Mouse (Mus musculus): ENCODE results near the gene Rnf212b. TPM values are rescaled to one million over a fixed set of nuclear protein-coding genes. Genes with fewer than 3 reads are reported as not detected.
"Not testable (repeated sequence)": the region's sequence is repeated elsewhere in the genome, so short reads cannot be mapped to it uniquely, and the experiment has no call there.

Gene Rnf212b
- not detected in 2 replicates for polyA plus RNA-seq (2015; fragmentation: Nextera tagmentation; extraction: Ambion mirVana)

- Histone ChIP-seq H3K9me3 (replicated peaks; ENCODE audit: control insufficient read depth, low read length) (no peaks in the 10 kb centered on the region), H3K36me3 (ENCODE audit: control insufficient read depth, insufficient read depth) (no peaks in the 10 kb centered on the region), H3K4me3 (ENCODE audit: low read length) (no peak within 1 kb of the TSS), H3K27me3 (ENCODE audit: control insufficient read depth, insufficient read depth, low read length) (no peaks in the 10 kb centered on the region), H3K9ac (ENCODE audit: low read length) (no peak within 1 kb of the TSS), H3K4me1 (ENCODE audit: control insufficient read depth, insufficient read depth, low read length) (peaks cover 3% of the 10 kb centered on the region), H3K27ac (ENCODE audit: low read length) (no peak within 1 kb of the TSS), H3K4me2 (ENCODE audit: low read depth, low read length) (no peak within 1 kb of the TSS)
- 81% methylated on average over 29 of the region's 29 CpGs for WGBS
- ATAC-seq (replicated peaks; ENCODE audit: extremely low read depth, insufficient read depth, low FRiP score), result no peak
Measured at GRCm38 (mm10) chr14:54813991-54814390, at the start of gene Rnf212b. TSS of gene Rnf212b (plus strand) at chr14:54814141.

- not testable (repeated sequence) for ATAC-seq (replicated peaks; ENCODE audit: extremely low read depth, insufficient read depth, low FRiP score); H3K36me3 ChIP-seq (ENCODE audit: control insufficient read depth, insufficient read depth); H3K4me1 ChIP-seq (ENCODE audit: control insufficient read depth, insufficient read depth, low read length); H3K4me2 ChIP-seq (ENCODE audit: low read depth, low read length); H3K27ac ChIP-seq (ENCODE audit: low read length); H3K27me3 ChIP-seq (ENCODE audit: control insufficient read depth, insufficient read depth, low read length); H3K9ac ChIP-seq (ENCODE audit: low read length); H3K4me3 ChIP-seq (ENCODE audit: low read length); H3K9me3 ChIP-seq (replicated peaks; ENCODE audit: control insufficient read depth, low read length)
- 88% methylated on average over 7 of the region's 7 CpGs for WGBS
Measured at GRCm38 (mm10) chr14:54766937-54767336, 47.0 kb upstream of the Rnf212b start.

DNA sequence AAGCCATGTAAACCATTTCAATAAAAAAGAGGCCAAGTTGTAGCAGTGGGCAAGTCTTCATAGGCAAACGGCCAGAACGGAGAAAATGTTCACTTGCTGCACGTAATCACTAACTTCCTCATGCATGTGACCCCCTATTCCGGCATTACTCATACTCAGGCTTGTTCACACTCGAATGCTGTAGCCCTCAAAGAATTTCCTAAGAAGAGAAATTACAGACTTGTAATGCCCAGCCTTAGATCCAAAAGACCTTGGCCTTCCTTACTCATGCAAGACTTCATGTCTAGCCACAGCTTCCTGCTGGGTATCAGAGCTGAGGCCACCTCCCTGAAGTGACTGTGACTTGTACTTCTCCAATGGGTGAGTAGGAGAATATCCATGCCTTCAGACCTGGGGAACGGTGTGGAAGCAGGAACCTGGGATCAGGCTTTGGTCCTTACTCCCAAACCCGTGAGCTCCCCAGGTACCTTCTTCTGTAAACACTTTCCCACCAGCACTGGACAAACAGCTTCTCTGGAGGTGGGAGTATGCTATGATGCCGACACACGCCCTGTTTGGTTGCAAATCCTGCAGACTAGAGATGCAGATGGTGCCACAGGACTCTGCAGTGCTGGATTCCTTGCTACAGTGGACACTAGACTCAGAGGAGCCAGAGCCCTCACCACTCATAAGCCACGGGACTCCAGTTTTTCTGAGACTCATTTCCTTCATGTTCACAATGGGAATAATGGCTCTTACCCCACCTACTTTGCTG lies 45.5 kb upstream of the Rnf212b start:
- ATAC-seq (replicated peaks; ENCODE audit: extremely low read depth, insufficient read depth, low FRiP score), result no peak
- H3K9ac ChIP-seq (ENCODE audit: low read length), result no peak overlapping the region
- H3K27me3 ChIP-seq (ENCODE audit: control insufficient read depth, insufficient read depth, low read length), result no peaks in the 10 kb centered on the region

GRCm38 (mm10) chr14:54769068-54769425 lies 44.9 kb upstream of the Rnf212b start:
- Histone ChIP-seq H3K4me2 (ENCODE audit: low read depth, low read length) (no peak overlapping the region), H3K4me1 (ENCODE audit: control insufficient read depth, insufficient read depth, low read length) (peaks cover 7% of the 10 kb centered on the region), H3K4me3 (ENCODE audit: low read length) (no peak overlapping the region), H3K27me3 (ENCODE audit: control insufficient read depth, insufficient read depth, low read length) (no peaks in the 10 kb centered on the region), H3K9me3 (replicated peaks; ENCODE audit: control insufficient read depth, low read length) (no peaks in the 10 kb centered on the region), H3K27ac (ENCODE audit: low read length) (no peak overlapping the region), H3K36me3 (ENCODE audit: control insufficient read depth, insufficient read depth) (no peaks in the 10 kb centered on the region), H3K9ac (ENCODE audit: low read length) (no peak overlapping the region)
- ATAC-seq (replicated peaks; ENCODE audit: extremely low read depth, insufficient read depth, low FRiP score), result no peak
- 89% methylated on average over 5 of the region's 5 CpGs for WGBS

More for the DNA sequence above, 45.5 kb upstream of the Rnf212b start:
- H3K36me3 ChIP-seq (ENCODE audit: control insufficient read depth, insufficient read depth), result no peaks in the 10 kb centered on the region
- H3K9me3 ChIP-seq (replicated peaks; ENCODE audit: control insufficient read depth, low read length), result no peaks in the 10 kb centered on the region
- H3K4me2 ChIP-seq (ENCODE audit: low read depth, low read length), result no peak overlapping the region
- WGBS, result 77% methylated on average over 10 of the region's 10 CpGs
- H3K4me3 ChIP-seq (ENCODE audit: low read length), result no peak overlapping the region
- H3K4me1 ChIP-seq (ENCODE audit: control insufficient read depth, insufficient read depth, low read length), result peaks cover 7% of the 10 kb centered on the region
- no peak overlapping the region for H3K27ac ChIP-seq (ENCODE audit: low read length)

DNA sequence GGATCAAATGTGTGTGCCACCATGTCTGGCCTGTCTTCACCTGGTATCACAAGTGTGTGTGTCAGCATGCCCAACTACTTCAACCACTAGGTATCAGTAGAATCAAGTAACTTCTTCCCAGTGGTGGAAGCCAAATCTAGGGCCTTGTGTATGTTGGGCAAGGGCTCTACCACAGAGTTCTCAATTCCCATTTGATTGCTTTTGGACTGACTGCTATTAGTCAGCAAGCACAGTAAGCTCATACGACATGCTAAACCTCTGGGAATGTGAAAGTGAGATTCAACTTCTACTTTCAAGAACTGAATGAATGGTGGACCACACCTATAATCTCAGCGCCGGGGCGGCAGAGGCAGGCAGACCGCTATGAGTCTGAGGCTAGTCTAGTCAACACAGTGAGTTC lies 43.6 kb upstream of the Rnf212b start:
- Histone ChIP-seq H3K36me3 (ENCODE audit: control insufficient read depth, insufficient read depth) (no peaks in the 10 kb centered on the region), H3K4me1 (ENCODE audit: control insufficient read depth, insufficient read depth, low read length) (peaks cover 7% of the 10 kb centered on the region), H3K4me2 (ENCODE audit: low read depth, low read length) (no peak overlapping the region), H3K27ac (ENCODE audit: low read length) (no peak overlapping the region), H3K4me3 (ENCODE audit: low read length) (no peak overlapping the region), H3K9ac (ENCODE audit: low read length) (no peak overlapping the region), H3K9me3 (replicated peaks; ENCODE audit: control insufficient read depth, low read length) (no peaks in the 10 kb centered on the region), H3K27me3 (ENCODE audit: control insufficient read depth, insufficient read depth, low read length) (no peaks in the 10 kb centered on the region)
- no peak for ATAC-seq (replicated peaks; ENCODE audit: extremely low read depth, insufficient read depth, low FRiP score)
- 95% methylated on average over 5 of the region's 5 CpGs for WGBS

DNA sequence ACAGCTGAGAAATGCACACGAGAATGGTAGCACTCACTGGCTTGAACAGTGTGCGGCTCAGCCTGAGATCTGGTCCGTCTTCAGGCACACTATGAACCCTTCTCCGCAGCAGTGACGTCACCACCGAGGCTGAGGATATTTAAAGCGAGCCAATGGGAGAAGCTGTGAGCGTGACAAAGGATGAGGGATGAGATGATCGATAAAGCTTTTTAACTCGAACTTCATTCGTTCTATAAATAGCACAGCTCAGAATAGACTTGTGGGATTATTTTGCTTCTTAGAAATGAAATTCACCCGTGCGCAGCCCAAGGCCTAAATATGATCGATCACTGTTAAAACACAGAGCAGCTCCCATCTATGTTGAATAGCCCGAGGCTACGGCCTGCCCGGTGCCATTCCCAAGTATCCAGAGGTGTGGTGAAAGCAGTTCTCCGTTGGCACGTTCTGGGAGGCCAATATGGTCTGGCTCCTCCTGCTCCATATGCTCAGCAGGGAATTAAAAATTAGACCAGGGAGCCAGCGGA lies 41.5 kb upstream of the Rnf212b start:
- Histone ChIP-seq H3K36me3 (ENCODE audit: control insufficient read depth, insufficient read depth) (no peaks in the 10 kb centered on the region), H3K4me1 (ENCODE audit: control insufficient read depth, insufficient read depth, low read length) (peaks cover 7% of the 10 kb centered on the region), H3K27ac (ENCODE audit: low read length) (no peak overlapping the region), H3K27me3 (ENCODE audit: control insufficient read depth, insufficient read depth, low read length) (no peaks in the 10 kb centered on the region), H3K4me3 (ENCODE audit: low read length) (no peak overlapping the region), H3K9me3 (replicated peaks; ENCODE audit: control insufficient read depth, low read length) (no peaks in the 10 kb centered on the region), H3K4me2 (ENCODE audit: low read depth, low read length) (peak overlapping the region; percentile 39; the same call in 1 of the 2 replicates), H3K9ac (ENCODE audit: low read length) (no peak overlapping the region)
- WGBS, result 50% methylated on average over 20 of the region's 20 CpGs
- 0 out of 2 replicates have a peak, but pooled peaks have one; percentile 32 for ATAC-seq (replicated peaks; ENCODE audit: extremely low read depth, insufficient read depth, low FRiP score)

DNA sequence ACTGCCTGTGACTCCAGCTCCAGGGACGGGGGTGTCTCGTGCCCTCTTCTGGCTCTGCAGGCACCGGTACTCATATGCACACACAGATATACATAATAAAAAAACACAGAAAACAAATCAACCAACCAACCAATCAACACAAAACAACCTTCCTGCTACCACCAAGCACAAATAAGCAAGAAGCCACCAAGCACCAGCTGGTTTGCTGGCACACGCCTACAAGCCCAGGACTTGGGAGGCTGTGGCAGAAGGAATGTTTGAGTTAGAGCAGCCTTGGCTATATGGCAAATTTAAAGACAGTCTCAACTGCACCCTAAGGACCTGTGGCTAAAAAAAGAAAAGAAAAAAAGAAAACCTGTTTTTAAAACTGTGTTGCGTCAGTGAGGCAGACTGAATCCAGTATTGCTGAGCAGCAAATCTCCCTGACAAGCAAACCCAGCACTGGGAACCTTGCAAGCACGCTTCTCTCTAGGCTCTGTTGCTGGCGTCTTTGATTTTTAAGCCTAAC lies 38.4 kb upstream of the Rnf212b start:
- H3K27ac ChIP-seq (ENCODE audit: low read length), result no peak overlapping the region
- H3K4me2 ChIP-seq (ENCODE audit: low read depth, low read length), result no peak overlapping the region
- no peak overlapping the region for H3K4me3 ChIP-seq (ENCODE audit: low read length)
- no peaks in the 10 kb centered on the region for H3K9me3 ChIP-seq (replicated peaks; ENCODE audit: control insufficient read depth, low read length)
- 91% methylated on average over 7 of the region's 7 CpGs for WGBS
- no peak overlapping the region for H3K9ac ChIP-seq (ENCODE audit: low read length)
- no peak for ATAC-seq (replicated peaks; ENCODE audit: extremely low read depth, insufficient read depth, low FRiP score)
- H3K4me1 ChIP-seq (ENCODE audit: control insufficient read depth, insufficient read depth, low read length), result peaks cover 8% of the 10 kb centered on the region
- no peaks in the 10 kb centered on the region for H3K36me3 ChIP-seq (ENCODE audit: control insufficient read depth, insufficient read depth)
- H3K27me3 ChIP-seq (ENCODE audit: control insufficient read depth, insufficient read depth, low read length), result no peaks in the 10 kb centered on the region

- Histone ChIP-seq H3K4me1 (ENCODE audit: control insufficient read depth, insufficient read depth, low read length) (peaks cover 10% of the 10 kb centered on the region), H3K9me3 (replicated peaks; ENCODE audit: control insufficient read depth, low read length) (no peaks in the 10 kb centered on the region), H3K27ac (ENCODE audit: low read length) (no peak overlapping the region), H3K4me3 (ENCODE audit: low read length) (no peak overlapping the region), H3K27me3 (ENCODE audit: control insufficient read depth, insufficient read depth, low read length) (no peaks in the 10 kb centered on the region), H3K9ac (ENCODE audit: low read length) (no peak overlapping the region), H3K36me3 (ENCODE audit: control insufficient read depth, insufficient read depth) (no peaks in the 10 kb centered on the region), H3K4me2 (ENCODE audit: low read depth, low read length) (no peak overlapping the region)
- ATAC-seq (replicated peaks; ENCODE audit: extremely low read depth, insufficient read depth, low FRiP score), result no peak
- 69% methylated on average over 5 of the region's 5 CpGs for WGBS
Measured at GRCm38 (mm10) chr14:54776768-54777167, 37.2 kb upstream of the Rnf212b start.

GRCm38 (mm10) chr14:54777893-54778292 lies 36.0 kb upstream of the Rnf212b start:
- Histone ChIP-seq H3K9ac (ENCODE audit: low read length) (no peak overlapping the region), H3K36me3 (ENCODE audit: control insufficient read depth, insufficient read depth) (no peaks in the 10 kb centered on the region), H3K4me1 (ENCODE audit: control insufficient read depth, insufficient read depth, low read length) (peaks cover 3% of the 10 kb centered on the region), H3K9me3 (replicated peaks; ENCODE audit: control insufficient read depth, low read length) (no peaks in the 10 kb centered on the region), H3K27me3 (ENCODE audit: control insufficient read depth, insufficient read depth, low read length) (no peaks in the 10 kb centered on the region; the same call in 1 of the 2 replicates), H3K27ac (ENCODE audit: low read length) (no peak overlapping the region), H3K4me2 (ENCODE audit: low read depth, low read length) (no peak overlapping the region), H3K4me3 (ENCODE audit: low read length) (no peak overlapping the region)
- no peak for ATAC-seq (replicated peaks; ENCODE audit: extremely low read depth, insufficient read depth, low FRiP score)
- 66% methylated on average over 4 of the region's 4 CpGs for WGBS
